Mouse (Mus musculus) small intestine, adult 2 months (tissue): ENCODE measurements around the gene Gm12258.

Experiments used
- CTCF ChIP-seq: fragments of 200-500 bp; IDR thresholded peaks from 2 replicates; pipeline ENCODE4 v1.5.1; 2012; ENCODE audit warnings: low read depth, mild to moderate bottlenecking, control low read depth, inconsistent platforms, low read length, moderate library complexity, mixed read lengths; ENCODE audit not compliant: insufficient replicate concordance, insufficient read length; ENCODE audit errors: extremely low read depth
- POLR2A ChIP-seq: fragments of 200-500 bp; IDR thresholded peaks from 2 replicates; pipeline ENCODE4 v1.6.1; 2012; ENCODE audit warnings: low read depth, mild to moderate bottlenecking, control low read depth, inconsistent platforms, low read length, moderate library complexity

GRCm38 (mm10) chr11:58890511-58890910 lies 43.6 kb downstream of the Gm12258 start:
- no peak for TF ChIP-seq CTCF
- TF ChIP-seq POLR2A = no peak
